Mouse (Mus musculus) liver, postnatal 0 days (tissue): ENCODE results near the gene Scn1b.

Source experiments
- CTCF ChIP-seq: sonication (generic); IDR thresholded peaks from 2 replicates; pipeline ENCODE4 v1.5.1; 2016; ENCODE audit warnings: antibody characterized with exemption, low read depth
- EP300 ChIP-seq: IDR thresholded peaks from 2 replicates; pipeline ENCODE4 v1.6.1; 2016; ENCODE audit warnings: antibody characterized with exemption, low read depth, mild to moderate bottlenecking

- TF ChIP-seq CTCF (no peak), EP300 (no peak)
Observed at GRCm38 (mm10) chr7:31148756-31149155, 22.0 kb upstream of the Scn1b start.
